Mouse (Mus musculus) cerebral cortex, adult 2 months (tissue): ENCODE measurements around the gene Wdr17.

Experiments used
- WGBS: fragments of 180-500 bp; shearing (Covaris S2); methylation state at CpG from one replicate; pipeline ENCODE4 v1.1.7; 2018; 5-methylcytosine and 5-hydroxymethylcytosine counted together

The Wdr17 gene

DNA sequence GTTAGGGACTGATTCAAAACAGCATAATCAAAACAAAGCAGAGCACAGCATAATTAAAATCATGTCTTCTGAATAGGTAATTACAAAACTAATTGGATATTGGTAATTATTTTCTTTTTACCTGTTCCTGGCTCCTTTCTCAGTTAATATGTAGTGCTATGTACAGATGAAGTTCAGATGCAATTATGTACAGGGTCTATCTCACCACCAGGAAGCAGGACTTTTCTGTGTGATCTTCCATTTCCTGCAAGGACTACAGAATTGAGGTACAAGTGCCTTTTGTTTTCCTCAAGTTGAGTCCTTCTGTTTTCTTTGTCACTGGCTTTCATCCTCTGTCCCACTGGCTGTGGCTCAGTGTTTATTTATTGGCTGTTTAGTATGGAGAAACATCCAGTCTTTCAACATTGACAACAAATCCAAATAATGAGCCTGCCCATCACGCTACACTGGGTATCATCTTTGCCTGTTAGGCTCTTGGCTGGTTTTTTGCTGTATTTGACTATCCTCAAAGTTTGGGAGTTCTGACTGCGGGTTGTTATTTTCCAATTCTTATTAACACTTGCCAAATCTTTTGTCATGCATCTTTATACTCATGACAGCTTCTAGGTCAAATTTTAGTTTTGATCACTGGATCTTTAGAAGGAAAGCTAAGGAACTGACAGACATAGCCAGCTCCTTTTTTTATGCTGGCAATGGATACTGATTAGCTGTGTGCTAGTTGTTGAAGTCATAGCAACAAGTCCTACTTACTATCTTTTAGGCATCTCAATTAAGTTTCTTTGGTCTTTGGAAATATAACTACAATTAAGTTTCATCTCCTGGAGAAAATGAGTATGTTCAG is 94.9 kb downstream of the Wdr17 start:
- WGBS = 61% methylated on average over 2 of the region's 2 CpGs

GRCm38 (mm10) chr8:54780134-54780942 is 106.6 kb downstream of the Wdr17 start:
- WGBS = 17% methylated on average over 16 of the region's 16 CpGs

- WGBS = 5% methylated on average over 23 of the region's 23 CpGs
Observed at GRCm38 (mm10) chr8:54779317-54780133, 107.5 kb downstream of the Wdr17 start.

- 82% methylated on average over 1 of the region's 1 CpGs for WGBS
Observed at GRCm38 (mm10) chr8:54757646-54758045, 129.3 kb downstream of the Wdr17 start.

DNA sequence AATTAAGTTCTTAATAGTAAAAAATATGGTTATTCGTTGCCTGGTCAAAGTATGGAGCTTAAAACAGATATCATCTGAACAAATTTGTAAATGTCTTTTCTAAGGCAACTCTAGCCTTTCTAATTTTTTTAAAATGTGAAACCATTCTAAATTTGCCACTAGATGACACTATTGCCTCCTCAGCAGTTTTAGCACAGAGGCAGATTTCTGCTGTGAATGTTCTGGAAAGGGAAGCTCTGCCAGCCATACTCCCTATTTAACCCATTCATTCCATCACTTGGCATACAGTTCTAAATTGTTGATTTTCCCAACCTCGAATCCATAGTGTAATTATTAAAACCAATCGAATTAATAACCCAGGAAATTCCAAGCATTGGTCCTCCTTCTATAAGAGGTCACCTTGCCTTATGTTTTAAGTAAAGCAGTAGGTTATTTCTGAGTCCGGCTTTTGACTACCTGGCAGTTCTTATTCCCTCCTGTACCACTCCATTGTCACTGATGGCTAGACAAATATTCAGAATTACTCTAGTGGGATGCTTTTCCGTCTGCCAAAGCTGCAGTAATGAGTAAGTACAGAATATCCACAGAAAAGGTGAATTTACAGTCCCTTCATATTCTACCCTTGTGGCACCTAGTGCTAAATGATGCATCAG is 150.2 kb downstream of the Wdr17 start:
- WGBS = 36% methylated on average over 5 of the region's 5 CpGs

DNA sequence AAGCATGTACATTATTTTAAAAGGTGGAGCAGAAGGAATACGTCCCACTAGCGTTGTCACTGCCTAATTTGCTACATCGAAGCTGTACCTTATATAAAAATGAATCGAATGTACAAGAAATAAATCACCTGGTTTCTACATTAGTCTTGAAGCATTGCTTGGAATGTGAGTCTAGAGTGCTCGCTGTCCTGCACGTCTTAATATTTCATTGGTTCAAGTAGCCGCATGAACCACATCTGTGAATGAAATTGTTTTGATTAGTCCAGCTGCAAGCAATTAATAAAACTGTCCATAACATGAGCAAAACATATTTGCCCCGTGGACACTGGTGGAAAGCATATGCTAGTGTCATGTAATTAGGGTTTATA is 162.3 kb downstream of the Wdr17 start:
- 14% methylated on average over 8 of the region's 8 CpGs for WGBS

DNA sequence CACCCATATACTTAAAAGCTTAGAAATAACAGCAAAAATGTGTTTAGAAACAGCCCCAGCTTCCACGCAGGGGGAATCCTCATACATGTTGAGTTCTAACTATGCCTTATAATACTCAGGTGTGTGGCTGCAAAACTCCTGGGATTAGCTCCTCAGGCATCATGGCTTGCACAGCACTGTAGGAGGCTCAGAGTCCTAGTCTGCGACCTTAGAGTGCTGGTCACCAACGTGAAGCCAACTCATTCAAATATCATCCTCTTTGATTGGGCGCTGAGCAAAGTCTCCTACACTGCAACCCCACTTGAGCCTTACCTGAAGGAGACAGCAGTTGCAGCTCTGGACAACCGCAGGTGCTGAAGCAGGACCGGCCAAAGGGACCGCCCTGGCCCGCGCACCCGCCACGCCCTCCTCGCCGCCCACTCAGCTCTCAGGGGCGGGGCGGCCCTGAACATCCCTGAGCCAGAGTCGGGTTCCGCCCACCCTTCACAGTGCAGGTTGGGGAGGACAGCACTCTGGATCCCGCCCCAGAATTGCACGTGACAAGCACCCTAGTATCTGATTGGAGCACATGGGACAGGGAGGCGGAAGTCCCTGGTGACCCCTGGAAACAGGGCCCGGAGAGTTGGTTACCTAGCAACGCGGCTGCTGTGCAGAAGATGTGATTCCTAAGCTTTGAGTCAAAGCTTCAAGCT is 162.9 kb downstream of the Wdr17 start:
- under 1% methylated on average over 23 of the region's 23 CpGs for WGBS

DNA sequence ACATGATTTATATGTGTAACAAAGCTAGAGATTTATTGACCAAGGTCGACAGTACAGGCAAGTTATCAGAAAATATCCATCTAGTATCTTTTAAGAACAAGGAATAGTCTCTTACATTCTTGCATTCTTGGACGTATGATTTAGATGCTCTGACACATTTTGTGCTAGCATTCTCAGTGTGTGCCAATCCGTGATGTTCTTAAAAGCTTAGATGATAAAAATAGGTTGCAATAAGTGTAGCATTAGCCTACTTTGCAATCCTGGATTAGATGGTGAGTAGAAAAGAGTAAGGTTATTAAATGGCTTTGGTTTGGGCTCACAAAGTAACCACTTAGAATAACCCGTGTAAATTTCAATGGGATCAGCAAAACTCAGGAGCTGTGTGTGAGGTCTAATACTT is 168.5 kb downstream of the Wdr17 start:
- WGBS = 54% methylated on average over 4 of the region's 4 CpGs

DNA sequence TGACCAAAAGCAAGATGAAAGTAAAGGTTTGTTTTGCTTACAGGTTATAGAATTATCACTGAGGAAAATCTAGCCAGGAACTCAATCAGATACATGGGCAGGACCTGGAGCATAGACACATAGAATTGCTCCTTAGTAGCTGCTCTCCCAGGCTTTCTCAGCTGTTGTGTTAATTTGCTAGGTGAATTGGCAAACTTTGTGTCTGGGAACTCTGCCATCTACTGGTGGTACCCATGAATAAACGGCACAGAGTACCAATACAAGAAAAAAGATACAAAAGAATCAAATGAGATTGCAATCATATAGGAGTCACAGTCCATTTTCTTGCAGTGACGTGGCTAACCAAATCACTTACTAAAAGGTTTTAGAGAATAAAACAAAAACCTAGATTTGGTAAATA is 181.2 kb downstream of the Wdr17 start:
- WGBS = 33% methylated on average over 2 of the region's 2 CpGs

DNA sequence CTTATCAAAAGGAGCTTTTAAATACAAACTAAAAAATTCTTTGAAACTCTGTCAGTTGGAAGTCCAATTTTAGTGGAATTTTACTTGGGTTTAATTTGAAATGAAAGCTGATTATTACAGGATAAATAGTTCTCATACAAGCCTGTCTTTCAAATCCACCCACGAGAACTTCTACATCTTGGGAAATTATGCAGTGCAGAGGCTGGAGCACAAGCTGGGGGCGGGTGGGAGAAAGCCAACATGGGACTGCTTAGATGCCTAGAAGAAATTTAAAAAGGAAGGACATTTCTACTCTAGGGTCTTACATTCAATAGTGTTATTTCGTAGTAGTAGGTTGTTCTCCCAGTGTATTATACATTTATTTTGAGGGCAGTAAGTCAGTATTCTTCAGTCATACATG is 219.2 kb downstream of the Wdr17 start:
- WGBS = 52% methylated on average over 3 of the region's 3 CpGs

GRCm38 (mm10) chr8:54660675-54661074 is 226.3 kb downstream of the Wdr17 start:
- 21% methylated on average over 5 of the region's 5 CpGs for WGBS

DNA sequence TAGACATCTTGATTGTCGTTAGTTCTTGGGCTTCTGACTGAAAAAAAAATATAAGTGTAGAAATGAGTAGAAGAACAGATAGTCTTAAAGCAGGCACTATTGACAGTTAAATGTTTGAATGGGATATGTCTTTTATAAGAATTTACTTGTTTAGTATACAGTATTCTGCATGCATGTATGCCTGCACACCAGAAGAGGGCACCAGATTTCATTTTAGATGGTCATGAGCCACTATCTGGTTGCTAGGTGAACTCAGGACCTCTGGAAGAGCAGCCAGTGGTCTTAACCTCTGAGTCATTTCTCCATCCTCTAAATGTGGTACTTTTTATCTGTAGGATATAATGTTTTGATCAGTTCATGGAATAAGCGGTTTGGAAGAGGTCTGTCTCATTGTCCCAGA is 227.3 kb downstream of the Wdr17 start:
- WGBS = 69% methylated on average over 2 of the region's 2 CpGs

- WGBS = 70% methylated on average over 4 of the region's 4 CpGs
Observed at GRCm38 (mm10) chr8:54638634-54639033, 248.3 kb downstream of the Wdr17 start.

- 89% methylated on average over 17 of the region's 17 CpGs for WGBS
Observed at GRCm38 (mm10) chr8:54616710-54617109, 270.3 kb downstream of the Wdr17 start.

GRCm38 (mm10) chr8:54610238-54610637 is 276.7 kb downstream of the Wdr17 start:
- 56% methylated on average over 4 of the region's 4 CpGs for WGBS

- WGBS = 67% methylated on average over 2 of the region's 2 CpGs
Observed at GRCm38 (mm10) chr8:54609336-54609735, 277.6 kb downstream of the Wdr17 start.

DNA sequence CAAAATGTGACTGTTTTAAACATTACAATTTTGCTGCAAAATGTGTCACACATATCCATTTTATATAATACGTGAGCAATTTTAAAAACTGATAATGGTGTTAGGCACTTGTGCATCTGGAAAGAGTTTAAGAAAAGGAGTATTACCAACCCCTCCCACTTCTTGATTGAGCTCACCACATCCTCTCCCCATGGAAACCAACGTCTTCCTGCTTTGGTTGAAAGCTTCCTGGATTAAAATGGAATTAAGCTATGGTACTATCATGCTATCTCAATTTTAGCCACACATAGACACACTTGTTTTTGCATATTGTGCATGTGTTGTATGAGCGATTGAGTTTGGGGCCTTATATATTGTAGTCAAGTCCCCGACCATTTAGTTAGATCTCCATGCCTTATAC is 283.5 kb downstream of the Wdr17 start:
- WGBS = 74% methylated on average over 4 of the region's 4 CpGs

GRCm38 (mm10) chr8:54600671-54601251 is 286.2 kb downstream of the Wdr17 start, which contains the start of gene Spata4:
Gene Spata4 (plus strand): TSS chr8:54600781.
- 17% methylated on average over 21 of the region's 21 CpGs for WGBS

GRCm38 (mm10) chr8:54597386-54597785 is 289.6 kb downstream of the Wdr17 start:
- WGBS = 44% methylated on average over 2 of the region's 2 CpGs

DNA sequence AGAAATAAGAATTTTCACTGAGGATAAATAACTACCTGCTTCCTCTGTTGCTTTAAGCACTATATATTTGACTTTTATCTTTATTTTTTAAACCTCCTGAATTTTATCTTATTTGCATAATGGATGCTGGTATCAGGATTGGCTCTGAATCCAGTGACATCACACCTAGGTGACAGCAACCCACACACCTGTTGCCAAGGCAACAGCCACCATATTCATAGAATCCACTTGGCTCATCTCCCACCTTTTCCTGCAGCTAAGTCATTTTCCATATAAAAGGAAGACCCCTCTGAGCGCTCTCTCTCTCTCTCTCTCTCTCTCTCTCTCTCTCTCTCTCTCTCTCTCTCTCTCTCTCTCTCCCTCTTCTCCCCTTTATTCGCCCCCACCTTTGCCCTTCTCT is 290.0 kb downstream of the Wdr17 start:
- WGBS = 48% methylated on average over 2 of the region's 2 CpGs

DNA sequence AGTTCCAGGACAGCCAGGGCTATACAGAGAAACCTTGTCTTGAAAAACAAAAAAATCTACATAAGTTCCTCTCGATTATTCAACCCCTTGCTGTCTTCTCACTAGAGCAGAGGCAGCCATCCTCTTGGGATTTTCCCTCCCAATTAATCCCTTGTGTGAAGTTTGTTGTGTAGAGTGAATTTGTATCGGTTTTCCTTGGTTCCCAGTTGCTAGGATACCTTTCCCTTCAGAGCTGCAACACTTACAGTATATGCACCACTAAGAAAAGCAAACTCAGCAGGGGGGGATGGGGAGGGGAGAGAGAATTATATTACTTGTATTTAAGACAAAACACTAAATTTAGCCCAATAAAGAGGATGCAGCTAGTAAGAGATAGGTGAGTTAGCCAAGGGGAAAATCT is 290.9 kb downstream of the Wdr17 start:
- WGBS = 42% methylated on average over 2 of the region's 2 CpGs
